Mouse (Mus musculus) cortical plate, adult 2 months (tissue): ENCODE data around the gene Pde1b.

Source experiments
- CTCF ChIP-seq: fragments of 200-500 bp; IDR thresholded peaks from 2 replicates; pipeline ENCODE4 v1.5.1; 2011; ENCODE audit warnings: mild to moderate bottlenecking, control low read depth, low read length; ENCODE audit not compliant: insufficient read depth; ENCODE audit errors: extremely low read depth
- POLR2A ChIP-seq: fragments of 200-500 bp; IDR thresholded peaks from 2 replicates; pipeline ENCODE4 v1.6.1; 2011; ENCODE audit warnings: mild to moderate bottlenecking, low read length, control low read depth; ENCODE audit not compliant: insufficient read depth; ENCODE audit errors: extremely low read depth

- TF ChIP-seq CTCF (no peak), POLR2A (no peak)
Measured at GRCm38 (mm10) chr15:103513621-103514031, 10.8 kb downstream of the Pde1b start.
